Comparison of ENCODE assay signal across 8 mouse cellular contexts in genomic region chr12:80132250-80133003, GRCm38 (mm10). TPM values are rescaled to one million over a fixed set of nuclear protein-coding genes. Genes with fewer than 3 reads are reported as not detected.
DNase-seq lines count a peak whose midpoint lies in the region; ATAC-seq lines count a peak whose summit lies in the region.

No protein-coding gene starts in this region.

- peak; percentile 86 for ATAC-seq in erythroid progenitor cell, adult 5-6 weeks (replicated peaks; ENCODE audit: low FRiP score, poor library complexity, severe bottlenecking)
- ATAC-seq in heart, embryonic 15.5 days (replicated peaks; ENCODE audit: insufficient number of reproducible peaks, insufficient read depth, low FRiP score, low read depth), result peak; percentile 74
- ATAC-seq in neural tube, embryonic 14.5 days (ENCODE audit: low read depth), result peak; percentile 90

- DNase-seq in CD4-positive, CD25-positive, alpha-beta regulatory T cell, adult 2 months (ENCODE audit: low read depth, low spot score), result peak; percentile 86
- peak; percentile 91 for DNase-seq in brain, adult 2 months (ENCODE audit: low read depth, low spot score)
- DNase-seq in kidney, postnatal 14 days, result peak; percentile 96
- peak; percentile 88 to 92 for DNase-seq in lung, adult 18-20 months
- peak; percentile 91 for DNase-seq in testis, postnatal 10 days (ENCODE audit: low spot score)

- peak overlapping the region; percentile 99 for H3K27ac ChIP-seq in heart, embryonic 15.5 days
- peak overlapping the region; percentile 94 for H3K27ac ChIP-seq in neural tube, embryonic 14.5 days (ENCODE audit: low read depth, low read length)

- H3K27me3 ChIP-seq in heart, embryonic 15.5 days, result no peaks in the 10 kb centered on the region
- no peaks in the 10 kb centered on the region for H3K27me3 ChIP-seq in neural tube, embryonic 14.5 days (ENCODE audit: control insufficient read depth, insufficient read depth, low read length)

- H3K4me2 ChIP-seq in heart, embryonic 15.5 days, result peak overlapping the region; percentile 76
- H3K4me2 ChIP-seq in neural tube, embryonic 14.5 days (ENCODE audit: low read depth, low read length), result peak overlapping the region; percentile 75

- peak overlapping the region; percentile 86 for H3K9ac ChIP-seq in heart, embryonic 15.5 days
- peak overlapping the region; percentile 92 for H3K9ac ChIP-seq in neural tube, embryonic 14.5 days (replicated peaks; ENCODE audit: low read depth, low read length)

- WGBS in heart, embryonic 15.5 days, result under 1% methylated on average over 66 of the region's 66 CpGs
- WGBS in neural tube, embryonic 14.5 days, result under 1% methylated on average over 66 of the region's 66 CpGs

- peaks cover 54% of the 10 kb centered on the region for H3K4me1 ChIP-seq in heart, embryonic 15.5 days (replicated peaks)
- H3K4me1 ChIP-seq in neural tube, embryonic 14.5 days (ENCODE audit: control insufficient read depth, insufficient read depth, low read length), result peaks cover 20% of the 10 kb centered on the region

- peak overlapping the region; percentile 66 for H3K4me3 ChIP-seq in heart, embryonic 15.5 days
- peak overlapping the region; percentile 53 for H3K4me3 ChIP-seq in neural tube, embryonic 14.5 days (ENCODE audit: low read depth, low read length)

- no peaks in the 10 kb centered on the region for H3K9me3 ChIP-seq in heart, embryonic 15.5 days (replicated peaks)
- H3K9me3 ChIP-seq in neural tube, embryonic 14.5 days (ENCODE audit: control insufficient read depth, low read length), result no peaks in the 10 kb centered on the region

- H3K36me3 ChIP-seq in heart, embryonic 15.5 days, result no peaks in the 10 kb centered on the region
- no peaks in the 10 kb centered on the region for H3K36me3 ChIP-seq in neural tube, embryonic 14.5 days (ENCODE audit: control insufficient read depth, insufficient read depth, low read length)

RNA-seq across cellular contexts. Expression of gene Zfp36l1, which starts 19.6 kb away (rescaled TPM):
- 52.0 and 100 TPM in 2 replicates for total RNA-seq in erythroid progenitor cell, adult 5-6 weeks (2015; ENCODE audit: low replicate concordance)
- 5.8 and 9.2 TPM in 2 replicates for total RNA-seq in erythroid progenitor cell, adult 5-6 weeks (2017; ENCODE audit: low replicate concordance)
- polyA plus RNA-seq in heart, embryonic 15.5 days (2015; fragmentation: Nextera tagmentation; extraction: Ambion mirVana), result 94.7 and 107 TPM in 2 replicates
- 26.6 and 41.0 TPM in 2 replicates for polyA plus RNA-seq in neural tube, embryonic 14.5 days (2014; fragmentation: Nextera tagmentation; extraction: Ambion mirVana)

Comparison
In these comparisons a context has a peak if more than half of its experiments do, and no peak if none do; other contexts are left out.
1. Peak in every context shown above with its lines: DNase-seq, ATAC-seq, H3K4me3 ChIP-seq and H3K27ac ChIP-seq.